Mouse (Mus musculus) common myeloid progenitor, adult 5-6 weeks (primary cell): ENCODE measurements around the gene Ces2e. TPM values are rescaled to one million over a fixed set of nuclear protein-coding genes. Genes with fewer than 3 reads are reported as not detected.
A peak's percentile ranks its signal among the peaks of the same experiment; 100 is the strongest.
"Not testable (repeated sequence)": the region's sequence is repeated elsewhere in the genome, so short reads cannot be mapped to it uniquely, and the experiment has no call there.

ENCODE experiments used
- ATAC-seq: replicated peaks from 2 replicates; pipeline ENCODE4 v1.8.0; 2016; ENCODE audit warnings: low read depth, mild to moderate bottlenecking, moderate TSS enrichment, inconsistent platforms; ENCODE audit not compliant: poor library complexity, severe bottlenecking
- total RNA-seq: library from RNA; stranded (forward); fragments of 200-1000, 187-1606 nt; gene quantifications from 2 replicates; pipeline ENCODE4 v1.2.3, GENCODE M21; 2017

Ces2e gene
- total RNA-seq, result not detected in 2 replicates

DNA sequence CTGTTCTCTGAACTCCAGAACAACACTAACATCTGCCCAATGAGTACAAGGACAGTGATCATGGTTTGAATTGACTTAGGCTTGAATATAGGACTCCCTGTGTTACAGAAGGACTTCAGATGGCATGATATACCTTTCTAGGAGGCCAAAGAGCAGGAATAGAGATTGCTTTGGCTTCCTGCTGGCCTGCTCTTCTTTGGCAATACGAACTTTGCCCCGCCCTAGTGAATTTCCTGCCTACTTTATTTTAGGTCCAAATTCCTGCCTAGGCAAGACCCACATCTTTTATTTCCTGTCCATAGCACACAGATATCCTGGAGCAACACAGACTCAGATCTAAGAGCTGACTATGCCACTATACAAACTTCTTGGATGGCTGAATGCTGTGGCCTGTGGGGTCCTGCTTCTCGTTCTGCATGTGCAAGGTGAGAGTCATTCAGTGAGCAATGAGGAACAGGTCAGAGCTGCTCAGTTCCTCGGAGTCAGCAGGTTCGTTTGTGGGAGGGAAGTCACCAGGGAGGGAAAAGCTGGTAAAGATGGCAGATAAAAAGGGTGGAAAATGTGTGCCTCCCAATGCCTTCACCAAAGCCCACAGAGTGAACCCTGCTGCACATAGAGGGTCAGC is at the start of gene Ces2e:
Gene Ces2e (plus strand): TSS at position 289 of the 625 bp plus-strand sequence.
- no peak for ATAC-seq

DNA sequence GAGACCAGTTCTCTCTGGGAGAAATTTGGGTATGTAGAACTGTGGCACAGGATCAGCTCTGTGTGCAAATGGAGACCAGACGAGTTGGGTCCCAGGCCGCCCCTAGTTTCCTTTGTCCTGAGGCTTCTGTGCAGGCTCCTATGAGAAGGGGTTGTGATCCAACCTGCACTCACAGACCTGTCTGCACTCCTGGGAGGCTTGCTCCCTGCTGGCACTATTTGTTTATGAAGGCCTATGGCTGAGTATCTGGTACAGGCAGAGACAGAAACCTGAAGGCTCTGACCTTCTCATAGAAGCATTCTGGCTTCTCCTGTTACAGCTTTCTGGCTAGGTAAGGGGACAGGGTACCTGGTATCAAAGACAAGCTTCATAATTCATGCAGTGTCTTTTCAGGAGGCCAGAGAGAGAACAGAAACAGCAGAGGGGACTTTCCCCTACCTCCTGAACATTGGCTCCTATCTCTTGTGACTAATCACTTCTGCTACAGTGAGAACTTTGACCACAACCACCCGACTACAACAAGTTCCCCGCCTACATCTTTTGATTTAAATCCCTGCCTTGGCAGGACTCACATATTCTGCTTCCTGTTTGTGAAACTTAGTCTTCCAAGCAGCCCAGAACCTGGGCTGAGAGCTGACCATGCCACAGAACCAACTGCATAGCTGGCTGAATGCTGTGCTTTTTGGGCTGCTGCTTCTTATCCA is 39.7 kb upstream of the Ces2e start:
- ATAC-seq, result peak; percentile 99

DNA sequence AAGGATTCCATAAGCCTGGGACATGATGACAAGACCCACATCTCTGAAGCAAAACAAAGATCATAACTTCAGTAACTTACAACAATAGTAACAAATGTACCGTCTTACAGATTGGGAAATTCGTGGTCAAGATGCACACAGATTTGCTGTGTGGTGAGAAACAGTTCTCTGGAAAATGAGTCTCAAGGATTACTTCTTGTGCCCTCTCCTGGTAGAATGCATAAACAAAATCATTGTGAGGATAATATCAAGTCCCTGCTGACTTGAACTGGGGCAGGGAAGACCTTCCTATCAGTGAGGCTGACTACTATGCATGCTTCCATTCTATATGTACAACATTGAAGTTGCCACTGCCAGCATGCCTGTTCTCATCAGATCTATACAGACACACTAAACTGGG is 24.3 kb upstream of the Ces2e start:
- no peak for ATAC-seq

DNA sequence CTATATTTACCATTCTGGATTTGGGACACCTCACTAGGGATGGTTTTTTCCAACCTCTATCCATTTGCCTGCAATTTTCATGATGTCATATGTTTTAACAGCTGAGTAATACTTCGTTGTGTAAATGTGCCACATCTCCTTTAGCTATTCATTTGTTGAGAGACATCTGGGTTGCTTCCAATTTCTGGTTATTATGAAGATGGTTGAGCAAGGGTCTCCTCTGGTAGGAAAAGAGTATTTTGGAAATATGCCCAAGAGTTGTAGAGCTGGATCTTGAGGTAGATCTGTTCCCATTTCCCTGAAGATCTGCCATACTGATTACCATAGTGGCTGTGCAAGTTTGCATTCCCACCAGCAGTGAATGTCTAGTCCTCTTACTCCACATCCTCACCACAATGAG is 18.9 kb upstream of the Ces2e start:
- no peak for ATAC-seq

DNA sequence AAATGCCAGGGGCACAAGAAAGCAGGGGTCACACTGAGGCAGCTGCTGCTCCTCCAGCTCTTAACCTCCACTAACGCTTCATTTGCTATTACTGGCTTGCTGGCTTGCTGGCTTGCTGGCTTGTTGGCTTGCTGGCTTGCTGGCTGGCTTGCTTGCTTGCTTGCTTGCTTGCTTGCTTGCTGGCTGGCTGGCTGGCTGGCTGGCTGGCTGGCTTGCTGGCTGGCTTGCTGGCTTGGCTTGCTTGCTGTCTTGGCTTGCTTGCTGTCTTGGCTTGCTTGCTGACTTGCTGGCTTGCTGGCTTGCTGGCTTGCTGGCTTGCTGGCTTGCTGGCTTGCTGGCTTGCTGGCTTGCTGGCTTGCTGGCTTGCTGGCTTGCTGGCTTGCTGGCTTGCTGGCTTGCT is 17.0 kb upstream of the Ces2e start:
- not testable (repeated sequence) for ATAC-seq

DNA sequence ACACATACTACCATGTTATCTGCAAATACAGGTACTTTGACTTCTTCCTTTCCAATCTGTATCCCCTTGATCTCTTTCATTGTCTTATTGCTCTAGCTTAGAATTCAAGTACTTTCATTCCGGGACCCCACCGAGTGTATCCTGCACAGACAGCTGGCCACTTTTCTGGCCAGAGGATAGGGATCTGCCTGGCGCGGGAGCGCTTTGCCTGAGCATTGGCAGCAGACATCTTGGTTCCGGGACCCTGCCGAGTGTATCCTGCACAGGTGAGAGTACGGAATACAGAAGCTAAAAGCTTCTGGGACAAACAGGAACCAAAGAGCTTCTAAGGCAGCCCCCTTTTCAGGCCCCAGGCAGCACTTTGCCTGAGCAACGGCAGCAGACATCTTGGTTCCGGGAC is 16.4 kb upstream of the Ces2e start:
- ATAC-seq, result not testable (repeated sequence)

DNA sequence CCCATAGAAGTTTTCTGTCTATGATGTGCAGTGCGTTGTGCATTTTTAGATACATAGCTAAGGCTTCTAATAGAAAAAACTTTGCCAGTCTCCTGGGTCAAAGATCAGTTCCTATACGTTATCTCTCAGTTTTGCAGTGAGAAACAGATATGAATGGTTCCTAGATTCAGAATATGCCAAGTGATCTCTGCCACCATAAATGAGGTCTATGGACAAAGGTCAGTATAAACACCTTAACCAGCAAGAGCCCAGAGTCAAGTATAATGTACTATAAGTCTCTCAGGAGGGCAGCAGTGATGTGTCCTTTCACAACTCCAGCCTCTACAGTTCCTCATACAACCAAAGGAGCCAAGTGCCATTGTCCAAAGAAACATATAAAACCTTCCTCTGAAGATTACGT is 1.2 kb downstream of the Ces2e start:
- ATAC-seq, result no peak

DNA sequence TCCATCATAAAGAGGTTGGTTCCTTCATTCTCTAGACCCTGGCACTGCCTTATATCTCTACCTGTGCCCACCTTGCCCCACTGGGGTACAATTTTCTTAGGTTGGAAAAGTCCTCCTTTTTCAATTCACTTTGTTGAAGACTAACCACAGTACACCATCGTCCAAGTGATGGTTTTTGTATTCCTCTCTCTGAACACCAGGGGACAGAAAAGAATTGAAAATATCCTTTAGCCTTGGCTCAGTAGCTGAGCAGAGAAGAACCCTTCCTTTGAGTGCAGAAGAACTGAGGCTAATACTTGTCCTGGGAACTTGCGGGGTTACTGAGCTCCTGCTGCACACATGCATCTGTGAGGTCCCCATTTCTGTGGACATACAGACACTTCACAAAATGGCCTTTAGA is 18.6 kb downstream of the Ces2e start:
- no peak for ATAC-seq

DNA sequence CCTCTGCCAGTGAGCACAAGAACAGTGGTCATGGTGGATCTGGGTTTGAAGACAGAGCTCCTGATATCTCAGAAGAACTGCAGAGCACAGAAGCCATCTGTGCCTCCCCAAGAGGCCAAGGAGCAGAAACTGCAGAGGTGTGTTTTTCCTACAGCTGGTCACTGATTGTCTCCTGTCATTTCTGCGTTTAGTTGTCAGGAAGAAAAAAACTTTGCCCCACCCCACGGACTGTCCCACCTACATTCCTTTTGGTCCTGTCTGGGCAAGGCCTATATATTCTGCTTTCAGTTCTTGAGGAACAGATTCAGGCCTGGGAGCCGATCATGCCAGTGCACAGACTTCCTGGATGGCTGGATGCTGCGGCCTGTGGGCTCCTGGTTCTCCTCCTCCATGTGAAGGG is 21.0 kb downstream of the Ces2e start, which contains the start of gene Ces2f:
Gene Ces2f (plus strand): TSS at position 301 of the 400 bp plus-strand sequence.
- ATAC-seq, result no peak

DNA sequence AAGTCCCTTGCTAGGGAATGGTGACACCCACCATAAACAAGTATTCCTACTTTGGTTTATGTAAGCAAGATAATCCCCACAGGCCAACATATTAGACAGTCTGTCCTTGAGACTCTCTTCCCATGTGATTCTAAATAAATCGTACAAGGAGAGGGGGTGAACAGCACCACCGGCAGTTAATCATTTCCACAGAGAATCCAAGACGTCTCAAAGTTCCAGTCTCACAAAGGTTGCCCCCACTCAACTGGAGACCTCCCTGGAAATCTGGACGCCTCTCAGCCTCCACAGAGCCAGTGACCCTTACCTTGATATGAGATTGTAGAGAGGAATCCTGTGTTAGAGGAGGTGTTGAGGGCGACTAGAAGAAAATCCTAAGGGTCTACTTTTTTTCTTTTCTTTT is 23.0 kb downstream of the Ces2e start:
- no peak for ATAC-seq

DNA sequence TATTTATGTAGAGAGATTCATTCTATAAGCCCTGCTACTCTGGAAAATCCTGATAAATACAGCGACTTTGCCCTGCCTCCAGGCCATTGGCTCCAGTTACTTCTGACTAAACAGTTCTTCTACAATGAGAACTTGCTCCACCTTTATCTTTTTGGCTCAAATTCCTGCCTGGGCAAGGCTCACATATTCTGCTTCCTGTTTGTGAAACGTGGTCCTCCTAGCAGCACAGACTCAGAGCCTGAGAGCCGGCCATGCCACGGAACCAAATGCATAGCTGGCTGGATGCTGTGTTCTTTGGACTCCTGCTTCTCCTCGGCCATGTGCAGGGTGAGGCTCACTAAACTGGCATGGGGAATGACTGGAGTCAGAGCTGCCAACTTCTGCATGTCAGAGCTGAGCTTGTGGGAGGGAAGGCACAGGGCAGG is 35.5 kb downstream of the Ces2e start, which contains the start of gene Ces2g:
Gene Ces2g (plus strand): TSS at position 182 of the 425 bp plus-strand sequence.
- ATAC-seq, result peak; percentile 81

DNA sequence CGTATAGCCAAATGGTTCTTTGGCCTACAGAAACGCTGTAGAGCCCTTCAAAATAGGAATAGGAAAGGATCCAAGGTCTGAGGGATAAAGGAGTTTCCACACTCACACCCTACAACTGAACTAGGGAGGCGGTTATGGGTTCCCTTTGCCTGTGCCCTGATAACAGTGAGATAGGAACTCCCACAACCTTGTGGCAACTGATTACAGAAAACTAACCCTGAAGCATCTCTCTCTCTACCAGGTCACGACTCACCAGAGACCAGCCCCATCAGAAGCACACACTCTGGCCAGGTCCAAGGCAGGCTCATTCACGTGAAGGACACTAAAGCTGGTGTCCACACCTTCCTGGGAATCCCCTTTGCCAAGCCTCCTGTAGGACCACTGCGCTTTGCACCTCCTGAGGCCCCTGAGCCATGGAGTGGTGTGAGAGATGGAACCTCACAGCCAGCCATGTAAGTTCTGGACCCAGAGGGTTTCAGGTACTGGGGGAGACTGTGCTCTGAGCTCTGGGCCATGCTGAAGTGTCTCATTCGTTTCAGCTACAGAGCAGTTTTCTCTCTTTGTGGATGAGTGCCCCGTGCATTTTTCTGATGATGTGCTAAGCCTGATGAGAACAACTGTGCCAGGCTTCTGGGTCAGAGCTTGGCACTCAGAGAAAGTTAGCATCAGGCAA is 36.3 kb downstream of the Ces2e start:
- ATAC-seq, result peak; percentile 64; the same call in 1 of the 2 replicates

DNA sequence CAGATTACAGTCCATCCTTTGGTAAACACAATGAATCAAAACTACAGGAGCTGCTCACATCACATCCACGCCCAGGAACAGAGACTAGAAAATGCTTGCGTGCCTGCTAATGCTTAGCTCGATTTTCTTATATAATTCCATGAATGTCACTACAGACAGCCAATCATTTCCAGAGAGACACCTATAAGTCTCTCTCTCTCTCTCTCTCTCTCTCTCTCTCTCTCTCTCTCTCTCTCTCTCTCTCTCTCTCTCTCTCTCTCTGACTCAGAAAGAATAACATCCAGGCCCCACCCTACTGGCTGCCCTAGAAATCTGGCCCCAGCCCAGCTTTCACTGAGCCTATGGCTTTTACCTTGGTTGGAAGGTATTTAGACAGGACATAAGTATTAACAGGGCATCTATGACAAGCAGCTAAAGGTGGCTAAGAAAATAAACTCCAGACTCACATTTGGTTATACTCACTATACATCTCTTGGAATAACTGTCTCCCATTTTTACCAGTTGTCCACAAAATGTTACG is 37.4 kb downstream of the Ces2e start:
- no peak for ATAC-seq

DNA sequence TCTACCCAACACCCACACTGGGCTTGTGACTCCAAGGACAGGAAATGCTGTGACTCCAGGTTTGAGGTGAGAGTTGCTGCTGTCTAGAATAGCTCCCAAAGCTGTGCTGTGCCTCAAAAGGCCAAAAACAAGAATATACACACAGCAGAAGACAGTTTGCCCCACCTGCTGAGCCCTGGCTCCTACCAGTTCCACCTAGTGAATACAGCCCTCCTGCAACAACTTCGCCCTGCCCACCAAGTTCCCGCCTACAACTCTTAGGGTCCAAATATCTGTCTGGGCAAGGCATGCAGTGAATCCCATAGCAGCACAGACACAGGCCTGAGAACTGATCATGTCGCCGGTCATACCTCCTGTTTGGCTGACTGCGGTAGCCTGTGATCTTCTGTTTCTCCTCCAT is 58.1 kb downstream of the Ces2e start:
- ATAC-seq, result no peak

Other genes with a start within 250 kb of the Ces2e start
- not detected in 2 replicates for gene Ces2a, start 192.3 kb upstream of the Ces2e start, total RNA-seq
- gene Ces2b, start 94.7 kb upstream of the Ces2e start, total RNA-seq, result not detected in 2 replicates
- gene Ces2c, start 79.2 kb upstream of the Ces2e start, total RNA-seq, result not detected in 2 replicates
- not detected in 2 replicates for gene Ces2f, start 21.1 kb downstream of the Ces2e start, total RNA-seq
- 46.6 and 51.8 TPM in 2 replicates for gene Ces2g, start 35.5 kb downstream of the Ces2e start, total RNA-seq
- gene Ces2h, start 74.6 kb downstream of the Ces2e start, total RNA-seq, result not detected in 2 replicates
- not detected in 2 replicates for gene Ces3a, start 122.3 kb downstream of the Ces2e start, total RNA-seq
- gene Ces3b, start 157.5 kb downstream of the Ces2e start, total RNA-seq, result not detected in 2 replicates
- not detected in 2 replicates for gene Ces4a, start 205.5 kb downstream of the Ces2e start, total RNA-seq
- gene Cbfb, start 244.4 kb downstream of the Ces2e start, total RNA-seq, result 163 and 164 TPM in 2 replicates